Mouse (Mus musculus) gastrocnemius, adult 2 months (tissue): ENCODE results near the gene Cdk12. TPM values are rescaled to one million over a fixed set of nuclear protein-coding genes. Genes with fewer than 3 reads are reported as not detected.

ENCODE experiments used
- DNase-seq: peaks from one replicate; pipeline ENCODE4 v3.0.0; 2022
- H3K27ac ChIP-seq: fragments of 200-600 bp; 2 replicates; pipeline ENCODE4 v1.8.1; 2022; ENCODE audit warnings: mild to moderate bottlenecking
- H3K4me3 ChIP-seq: fragments of 200-600 bp; 2 replicates; pipeline ENCODE4 v1.8.1; 2022; ENCODE audit warnings: mild to moderate bottlenecking, moderate library complexity
- CTCF ChIP-seq: fragments of 200-600 bp; IDR thresholded peaks from 2 replicates; pipeline ENCODE4 v1.8.1; 2022; ENCODE audit warnings: antibody characterized with exemption, mild to moderate bottlenecking, moderate library complexity
- intact Hi-C: fragments of 180-260 bp; cut with DNase I; formaldehyde crosslinking; loops from one replicate; pipeline ENCODE4 v1.15.1; 2025
- total RNA-seq, 2 experiments: library from RNA; stranded (reverse); gene quantifications; 2 replicates each; pipeline ENCODE4 v1.2.3; 2021

Cdk12 gene
- total RNA-seq, 2 experiments from 2014 or later: 14.2 to 17.1 TPM

DNA sequence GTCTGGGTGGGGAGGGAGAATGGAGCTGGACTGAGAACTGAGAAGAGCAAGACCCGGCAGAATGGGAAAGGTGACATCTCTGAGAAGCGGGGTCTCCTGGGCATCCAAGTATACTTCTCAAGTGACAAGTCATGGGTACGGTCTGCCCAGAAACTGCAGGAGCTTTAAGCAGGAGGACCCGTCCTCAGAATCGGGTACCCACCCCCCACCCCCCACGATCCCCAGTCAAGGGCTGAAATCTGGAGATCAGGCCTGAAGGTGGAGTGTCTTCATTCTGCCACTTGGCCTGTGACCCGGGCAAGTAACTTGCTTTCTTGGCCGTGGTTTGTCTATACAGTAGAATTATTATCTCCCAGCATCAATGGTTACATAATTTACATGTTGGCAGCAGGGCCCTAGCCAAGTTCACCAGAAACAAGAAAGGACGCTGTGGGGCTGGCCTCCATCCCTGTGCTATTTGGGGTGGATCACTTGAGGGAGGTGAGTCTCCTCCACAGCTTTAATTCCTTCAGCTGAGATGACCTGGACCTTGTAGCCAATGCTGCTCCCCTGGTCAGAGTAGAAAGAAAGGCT lies 92.2 kb downstream of the Cdk12 start:
- intact Hi-C loops: no loop called here
- no peak for TF ChIP-seq CTCF
- DNase-seq: no peak
- Histone ChIP-seq H3K4me3 (peak overlapping the region; percentile 87), H3K27ac (peak overlapping the region; percentile 63)

DNA sequence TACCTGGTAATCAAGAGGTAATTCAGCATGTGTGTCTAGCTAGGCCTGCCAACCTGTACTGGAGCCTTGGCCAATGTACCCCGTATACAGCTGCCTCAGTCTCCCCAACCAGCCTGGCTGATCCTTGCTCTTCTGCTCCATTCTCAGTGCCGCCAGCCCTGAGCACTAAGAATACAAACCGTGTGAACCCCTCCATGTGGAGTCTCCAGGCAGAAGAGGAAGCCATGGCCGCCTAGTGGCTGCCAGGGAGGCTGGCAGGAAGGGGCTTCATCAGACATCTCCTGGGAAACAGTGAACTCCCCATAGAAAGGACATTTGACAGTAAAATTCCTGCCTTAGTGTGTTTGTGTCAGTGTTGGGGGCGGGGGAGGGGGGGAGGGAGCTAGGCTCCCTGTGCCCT lies 93.4 kb downstream of the Cdk12 start:
- no peak for DNase-seq
- no peak overlapping the region for H3K4me3 ChIP-seq
- peak; percentile 43 for TF ChIP-seq CTCF
- H3K27ac ChIP-seq: no peak overlapping the region
- intact Hi-C loops: no loop called here

DNA sequence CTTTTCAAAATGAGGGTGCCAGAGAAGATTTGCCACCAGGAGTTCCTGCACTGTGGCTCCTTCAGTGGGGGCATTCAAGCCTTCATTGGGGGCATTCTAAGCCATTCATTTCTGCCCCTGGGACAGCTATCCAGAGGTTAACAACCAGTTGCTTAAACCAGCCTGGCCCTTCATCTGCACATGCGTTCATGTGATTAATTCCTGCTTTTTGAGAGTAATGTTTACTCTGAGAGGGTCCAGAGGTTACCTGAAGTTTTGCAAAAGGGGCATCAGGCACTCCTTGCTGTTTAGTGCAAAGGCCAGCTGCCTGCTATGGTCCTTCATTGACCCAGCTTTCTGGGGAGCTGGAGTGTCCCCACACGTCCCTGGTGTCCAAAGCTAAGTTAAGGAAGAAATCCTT lies 94.1 kb downstream of the Cdk12 start:
- no peak for TF ChIP-seq CTCF
- intact Hi-C loops: no loop called here
- DNase-seq: no peak

DNA sequence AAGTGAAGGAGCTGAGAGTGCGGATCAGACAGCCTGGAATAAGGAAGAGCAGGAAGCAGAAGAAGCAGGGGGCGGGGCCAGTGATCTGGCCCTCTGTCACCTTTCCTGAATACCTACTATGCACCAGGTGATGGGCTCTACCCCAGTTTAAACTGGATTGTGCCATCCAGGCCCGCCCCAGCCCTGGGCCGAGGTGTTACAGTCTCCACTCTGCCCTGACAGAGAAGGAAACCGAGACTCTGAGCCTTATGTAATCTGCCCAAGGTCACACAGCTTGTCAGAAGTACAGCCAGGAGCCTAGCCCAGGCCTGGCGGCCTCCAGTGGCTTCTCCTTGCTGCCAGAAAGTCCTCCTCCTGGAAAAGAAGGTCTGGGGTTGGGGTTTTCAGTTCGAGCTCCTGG lies 94.9 kb downstream of the Cdk12 start:
- intact Hi-C loops: no loop called here
- DNase-seq: no peak
- Histone ChIP-seq H3K27ac (peak overlapping the region; percentile 20; the same call in 1 of the 2 replicates), H3K4me3 (no peak overlapping the region)
- TF ChIP-seq CTCF: no peak

More for the DNA sequence above, 94.1 kb downstream of the Cdk12 start:
- no peak overlapping the region for H3K27ac ChIP-seq
- H3K4me3 ChIP-seq: no peak overlapping the region

DNA sequence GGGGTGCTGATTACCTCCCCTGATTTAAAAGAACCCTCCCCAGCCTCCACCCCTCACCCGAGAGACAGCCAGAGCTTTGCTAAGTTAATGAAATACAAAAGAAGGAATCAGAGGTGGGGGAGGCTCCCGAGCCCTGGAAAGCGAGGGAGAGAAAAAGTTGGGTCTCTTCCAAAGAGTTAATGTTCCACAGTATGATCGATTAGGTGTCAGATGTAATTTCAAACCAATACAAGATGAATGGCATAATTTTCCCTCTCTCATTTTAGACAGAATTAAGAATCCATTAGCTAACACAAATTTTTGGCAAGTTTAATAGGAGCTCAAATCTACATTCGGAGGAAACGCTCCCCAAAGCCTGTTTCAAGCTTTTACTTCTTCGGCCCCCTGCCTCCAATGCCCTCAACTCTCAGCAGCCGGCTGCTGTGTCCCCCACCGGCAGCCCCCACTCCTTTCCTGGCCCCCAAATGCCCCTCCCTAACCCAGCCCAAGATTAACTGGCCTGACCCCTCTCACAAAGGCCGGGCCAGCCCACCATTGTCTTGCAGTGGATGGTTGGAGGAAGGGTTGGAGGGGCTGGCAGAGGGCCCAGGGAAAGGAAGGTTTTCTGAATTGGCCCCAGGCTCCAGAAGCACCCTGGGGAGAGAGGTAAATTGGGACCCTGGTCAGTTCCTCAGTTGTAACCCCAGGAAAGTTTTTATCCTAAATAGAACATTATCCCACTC lies 95.8 kb downstream of the Cdk12 start:
- DNase-seq: peak; percentile 51
- intact Hi-C loops: no loop called here
- Histone ChIP-seq H3K27ac (no peak overlapping the region), H3K4me3 (no peak overlapping the region)
- no peak for TF ChIP-seq CTCF

DNA sequence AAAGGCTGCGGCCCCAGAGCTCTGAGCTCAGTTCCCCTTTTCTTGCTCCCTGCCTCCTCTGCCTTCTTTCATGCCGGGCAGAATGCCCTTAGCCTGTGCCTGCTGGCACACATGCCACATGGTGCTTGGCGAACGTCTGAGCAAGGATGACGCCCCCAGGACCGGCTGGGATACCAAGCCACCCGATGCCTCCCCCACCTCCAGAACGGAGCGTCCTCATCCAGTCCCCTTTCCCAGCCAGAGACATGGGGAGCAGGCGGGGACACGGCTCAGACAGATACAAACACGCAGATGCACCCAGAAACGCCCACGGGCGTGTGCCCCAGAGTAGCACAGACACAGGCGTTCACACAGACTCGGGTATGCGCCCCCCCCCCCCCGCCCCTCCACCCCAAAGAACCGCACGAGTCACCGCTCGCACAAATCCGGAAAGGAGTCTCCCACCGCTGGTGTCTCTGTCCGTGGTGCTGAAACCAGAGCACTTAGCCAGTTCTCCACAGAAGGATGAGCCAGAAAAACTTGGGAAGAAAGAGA lies 111.0 kb downstream of the Cdk12 start:
- Histone ChIP-seq H3K27ac (no peak overlapping the region), H3K4me3 (no peak overlapping the region)
- peak; percentile 67 for DNase-seq
- no peak for TF ChIP-seq CTCF
- intact Hi-C loops: no loop called here

DNA sequence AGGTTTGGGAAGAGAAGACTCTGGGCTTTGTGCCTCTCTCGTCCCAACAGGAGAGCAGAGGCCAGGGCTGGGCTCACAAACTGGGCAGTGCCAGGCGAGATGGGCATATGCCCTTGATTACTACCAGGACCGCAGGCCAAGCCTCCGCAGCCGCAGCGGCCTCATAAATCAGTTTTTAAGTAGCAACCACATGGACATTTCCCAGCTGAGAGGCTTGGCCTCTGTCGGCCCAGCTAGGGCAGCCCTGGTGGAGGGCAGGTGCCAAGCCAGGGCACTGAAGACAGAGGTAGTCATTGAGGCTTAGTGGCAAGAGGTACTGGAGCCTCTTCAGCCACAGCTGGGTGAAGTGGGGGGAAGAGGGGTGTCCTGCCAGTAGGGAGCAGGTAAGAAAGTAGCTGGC lies 114.6 kb downstream of the Cdk12 start:
- TF ChIP-seq CTCF: no peak
- H3K27ac ChIP-seq: no peak overlapping the region
- no peak overlapping the region for H3K4me3 ChIP-seq
- intact Hi-C loops: no loop called here
- DNase-seq: no peak

DNA sequence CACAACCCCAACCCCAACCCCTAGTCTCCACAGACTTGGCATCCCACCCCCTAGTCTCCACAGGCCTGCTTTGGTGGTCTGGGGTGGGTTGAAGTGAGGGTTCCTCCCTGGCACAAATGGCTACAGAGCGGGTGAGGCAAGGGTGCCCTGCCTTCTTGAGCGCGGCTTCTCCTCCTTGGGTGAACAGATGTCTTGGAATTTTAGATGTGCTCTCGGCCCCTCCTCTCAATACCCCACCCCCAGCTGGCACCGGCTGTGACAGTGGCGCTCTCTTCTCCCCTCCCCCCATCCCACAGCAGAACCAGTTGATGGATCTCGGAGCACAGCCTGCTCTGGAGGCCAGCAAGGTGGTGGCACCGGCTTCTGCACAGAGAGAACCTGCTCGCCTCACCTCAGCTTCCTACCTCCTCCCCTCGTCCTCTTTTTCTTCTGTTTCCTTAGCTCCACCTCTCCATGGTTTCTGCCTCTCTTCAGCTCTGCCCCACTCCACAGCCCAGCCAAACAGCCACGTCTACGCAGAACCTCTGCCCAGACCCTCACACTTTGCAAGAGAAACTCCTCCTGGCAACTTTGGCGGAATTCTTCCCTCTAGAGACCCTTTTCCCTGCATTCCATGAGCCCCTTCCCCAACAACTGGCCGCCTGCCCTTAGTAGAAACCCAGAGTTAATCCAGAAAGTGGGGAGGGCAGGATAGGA lies 115.7 kb downstream of the Cdk12 start:
- TF ChIP-seq CTCF: no peak
- Histone ChIP-seq H3K27ac (no peak overlapping the region), H3K4me3 (no peak overlapping the region)
- intact Hi-C loops: no loop called here
- no peak for DNase-seq

DNA sequence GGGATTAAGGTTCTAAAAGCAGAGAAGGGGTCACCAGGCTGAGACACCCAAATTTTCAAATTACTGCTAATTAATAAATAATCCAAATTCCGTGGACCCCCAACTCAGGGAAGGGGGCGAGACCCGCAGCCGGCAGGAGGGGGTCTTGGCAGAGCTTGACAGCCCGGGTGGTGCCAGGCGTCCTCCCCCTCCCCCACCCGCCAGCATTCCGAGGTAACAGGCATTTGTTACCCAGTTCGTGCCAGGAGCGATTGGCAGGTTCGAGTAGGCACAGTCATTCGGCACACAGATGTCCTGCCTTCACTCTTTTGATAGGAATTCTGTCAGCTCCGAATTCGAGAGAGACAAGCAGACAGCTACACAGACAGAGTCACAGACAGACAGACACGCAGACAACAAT lies 116.3 kb downstream of the Cdk12 start:
- no peak overlapping the region for H3K4me3 ChIP-seq
- no peak overlapping the region for H3K27ac ChIP-seq
- intact Hi-C loops: no loop called here
- DNase-seq: no peak
- no peak for TF ChIP-seq CTCF

DNA sequence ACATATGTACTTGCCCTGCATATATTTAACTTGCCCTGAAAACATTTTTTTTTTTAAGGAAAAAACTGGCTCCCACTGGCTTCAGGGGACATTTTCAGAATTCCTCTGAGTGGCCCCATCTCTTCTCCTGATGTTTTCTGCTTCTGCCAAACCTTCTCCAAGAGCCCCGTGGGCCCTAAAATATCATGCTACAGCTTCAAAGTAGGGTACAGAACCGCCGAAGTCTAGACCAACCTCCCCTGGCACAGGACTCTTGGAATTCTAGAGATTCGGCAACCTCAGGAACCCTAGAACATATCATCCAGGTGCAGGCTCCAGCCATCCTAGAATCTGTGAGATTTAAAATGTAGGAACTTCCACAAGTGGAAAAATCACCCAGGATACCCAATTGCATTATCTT lies 116.7 kb downstream of the Cdk12 start:
- H3K27ac ChIP-seq: no peak overlapping the region
- TF ChIP-seq CTCF: no peak
- DNase-seq: no peak
- intact Hi-C loops: no loop called here
- no peak overlapping the region for H3K4me3 ChIP-seq

DNA sequence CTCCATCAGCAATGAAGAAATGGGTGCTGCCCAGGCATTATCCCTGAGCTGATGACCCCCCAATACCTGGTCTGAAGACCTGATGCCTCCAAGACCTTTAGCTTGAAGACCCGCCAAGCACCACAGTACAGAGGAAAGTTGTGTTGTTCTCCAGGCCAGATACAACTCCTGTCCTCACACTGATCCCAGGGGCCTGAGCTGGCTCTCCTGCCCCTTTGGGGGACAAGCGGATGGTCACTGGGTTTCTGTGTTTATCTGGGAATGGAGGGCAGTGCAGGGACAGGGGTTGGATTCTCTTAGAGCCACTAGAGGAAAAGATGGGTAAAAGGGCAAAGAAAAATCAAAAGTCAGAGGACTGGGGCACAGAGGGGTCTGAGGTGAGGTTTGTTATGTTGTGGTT lies 117.1 kb downstream of the Cdk12 start:
- intact Hi-C loops: no loop called here
- DNase-seq: no peak
- no peak for TF ChIP-seq CTCF
- Histone ChIP-seq H3K4me3 (no peak overlapping the region), H3K27ac (no peak overlapping the region)

DNA sequence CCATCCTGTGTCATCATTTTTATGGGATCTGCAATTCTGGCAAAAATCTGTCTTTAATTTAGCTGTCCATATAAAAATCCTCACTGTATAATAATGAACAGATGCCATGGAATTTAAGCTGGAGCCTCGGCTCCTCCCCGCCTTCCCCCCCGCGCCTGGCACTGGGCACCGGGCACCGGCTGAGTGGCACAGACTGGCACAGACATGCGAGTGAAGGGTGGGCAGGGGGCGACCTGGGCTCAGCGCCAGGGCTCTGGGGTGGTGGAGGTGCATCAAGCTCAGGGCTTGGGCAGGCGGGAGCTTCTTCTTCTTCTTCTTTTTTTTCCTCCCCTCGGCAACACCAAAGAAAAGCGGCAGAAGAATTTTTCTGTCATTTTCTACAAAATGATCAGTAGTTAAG lies 117.5 kb downstream of the Cdk12 start:
- no peak for TF ChIP-seq CTCF
- intact Hi-C loops: no loop called here
- no peak for DNase-seq
- H3K27ac ChIP-seq: no peak overlapping the region
- H3K4me3 ChIP-seq: no peak overlapping the region

DNA sequence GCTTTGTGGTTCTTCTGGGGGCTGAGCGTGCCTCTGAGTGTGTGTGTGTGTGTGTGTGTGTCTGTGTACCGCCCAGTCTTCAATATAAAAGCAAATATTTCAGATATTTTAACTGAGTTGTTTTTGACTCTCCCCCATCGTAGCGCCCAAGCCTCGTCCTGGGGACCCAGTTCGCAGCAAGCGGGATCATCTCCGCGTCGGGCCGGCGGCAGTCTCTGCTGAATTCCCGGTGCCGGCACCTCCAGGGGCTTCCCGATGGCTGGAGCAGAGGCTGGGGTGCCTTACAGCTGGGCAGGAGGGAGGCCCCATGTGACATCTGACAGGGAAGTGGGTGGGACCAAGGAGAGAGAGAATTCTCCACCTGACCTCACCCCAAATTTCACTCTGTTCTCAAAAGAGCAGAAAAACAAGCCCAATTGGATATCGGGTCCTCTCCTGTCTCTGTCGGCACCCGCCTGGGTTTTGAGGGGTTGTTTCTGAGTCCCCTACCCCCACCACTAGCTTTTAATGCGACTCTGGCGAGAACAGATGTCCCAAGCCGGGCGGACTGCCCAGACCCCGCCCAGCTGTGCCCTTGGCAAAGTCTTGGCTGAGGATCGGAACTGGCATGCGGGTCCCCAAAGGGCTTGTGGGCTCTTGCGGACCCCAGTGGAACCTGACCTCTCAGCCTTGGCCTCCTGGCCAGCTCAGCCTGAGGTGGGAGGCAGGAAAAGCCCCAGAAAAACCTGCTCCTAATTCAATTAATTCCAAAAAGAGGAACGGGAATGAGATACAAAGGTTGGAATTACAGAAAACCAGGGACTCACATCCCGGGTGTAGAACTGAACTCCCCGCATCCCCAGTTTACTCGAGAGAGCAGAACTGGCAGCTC lies 118.2 kb downstream of the Cdk12 start:
- H3K27ac ChIP-seq: no peak overlapping the region
- no peak for DNase-seq
- no peak for TF ChIP-seq CTCF
- intact Hi-C loops: no loop called here
- no peak overlapping the region for H3K4me3 ChIP-seq
